Mouse (Mus musculus) left cerebral cortex, adult 18-20 months (tissue): Measurements from ENCODE around the gene Tmem125. TPM values are rescaled to one million over a fixed set of nuclear protein-coding genes. Genes with fewer than 3 reads are reported as not detected.

Source experiments
- DNase-seq, 2 experiments: peaks; one replicate each; pipeline ENCODE4 v3.0.0; 2021 to 2022; ENCODE audit warnings: low spot score in 2 of 2, mixed read lengths in 1 of 2
- long read RNA-seq, 2 experiments: library from polyadenylated mRNA; stranded (forward); transcript quantifications; one replicate each; pipeline ENCODE4 v2.0.0; 2021
- total RNA-seq, 2 experiments: library from RNA; stranded (reverse); gene quantifications; 2 replicates each; pipeline ENCODE4 v1.2.3; 2021

The Tmem125 gene
- 1 to 10 TPM; 5.0 to 5.3 TPM for total RNA-seq
- long read RNA-seq, experiment 1, transcript Tmem125-203 (2 exons, 717 nt): major isoform, 7 of 8 reads
- long read RNA-seq, experiment 1, partial matches to known transcripts: 0 of 8 reads
- long read RNA-seq, experiment 1, other reads (novel, unspliced or antisense): 1 of 8 reads
- long read RNA-seq, experiment 2, transcript Tmem125-203 (2 exons, 717 nt): major isoform, 5 of 7 reads
- long read RNA-seq, experiment 2, partial matches to known transcripts: 0 of 7 reads
- long read RNA-seq, experiment 2, other reads (novel, unspliced or antisense): 1 of 7 reads

DNA sequence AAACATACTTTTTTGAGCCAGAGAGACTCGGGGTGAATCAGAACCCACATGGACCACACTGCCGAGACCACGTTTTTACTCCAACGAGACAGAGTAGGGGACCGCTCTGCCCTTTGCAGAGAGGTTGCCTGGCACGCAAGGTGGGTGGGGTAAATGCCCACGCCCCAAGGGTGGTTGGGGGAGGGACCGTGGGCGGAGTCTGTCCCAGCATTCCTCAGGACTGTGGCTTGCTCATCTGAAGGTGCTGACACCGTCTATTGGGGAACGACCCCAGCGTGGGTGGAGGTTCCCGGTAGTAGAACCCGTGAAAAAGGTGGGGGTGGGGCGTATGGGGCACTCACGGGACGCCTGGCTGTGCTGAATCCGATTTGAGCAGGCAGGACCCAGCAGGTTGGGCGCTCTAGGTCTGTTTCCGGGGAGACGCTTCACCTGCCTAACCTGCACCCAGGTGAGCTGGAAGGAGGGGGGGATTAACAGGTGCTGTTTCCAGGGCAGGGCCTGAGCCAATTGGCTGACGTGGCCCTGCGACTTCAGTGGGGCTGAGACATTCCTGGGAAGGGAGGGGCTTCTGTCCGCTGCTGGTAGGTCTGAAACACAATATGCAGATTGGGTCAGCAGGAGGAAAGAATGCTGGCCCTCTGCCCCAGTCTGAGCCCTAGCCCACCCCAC is at the start of gene Tmem125:
Tmem125 (minus strand) TSS at position 453 of the 669 bp plus-strand sequence.
- DNase-seq: peak; percentile 8 to 39

DNA sequence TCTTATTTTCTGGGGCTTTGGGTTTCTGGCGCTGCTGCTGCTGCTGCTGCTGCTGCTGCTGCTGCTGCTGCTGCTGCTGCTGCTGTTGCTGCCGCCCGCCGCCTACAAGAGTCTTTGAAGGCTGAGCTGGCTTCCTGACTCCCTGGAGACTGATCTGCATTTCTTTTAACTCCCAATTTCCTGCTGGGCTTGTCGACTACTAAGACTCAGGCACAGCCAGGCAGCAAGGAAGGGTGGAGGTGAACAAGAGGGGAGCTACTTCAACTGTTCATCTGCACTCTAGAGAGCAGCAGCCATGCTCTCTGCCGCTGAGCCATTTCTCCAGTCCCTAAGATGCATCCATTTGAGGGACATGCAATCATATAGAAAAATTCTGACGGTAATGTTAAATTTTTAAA is 45.9 kb upstream of the Tmem125 start:
- no peak for DNase-seq

DNA sequence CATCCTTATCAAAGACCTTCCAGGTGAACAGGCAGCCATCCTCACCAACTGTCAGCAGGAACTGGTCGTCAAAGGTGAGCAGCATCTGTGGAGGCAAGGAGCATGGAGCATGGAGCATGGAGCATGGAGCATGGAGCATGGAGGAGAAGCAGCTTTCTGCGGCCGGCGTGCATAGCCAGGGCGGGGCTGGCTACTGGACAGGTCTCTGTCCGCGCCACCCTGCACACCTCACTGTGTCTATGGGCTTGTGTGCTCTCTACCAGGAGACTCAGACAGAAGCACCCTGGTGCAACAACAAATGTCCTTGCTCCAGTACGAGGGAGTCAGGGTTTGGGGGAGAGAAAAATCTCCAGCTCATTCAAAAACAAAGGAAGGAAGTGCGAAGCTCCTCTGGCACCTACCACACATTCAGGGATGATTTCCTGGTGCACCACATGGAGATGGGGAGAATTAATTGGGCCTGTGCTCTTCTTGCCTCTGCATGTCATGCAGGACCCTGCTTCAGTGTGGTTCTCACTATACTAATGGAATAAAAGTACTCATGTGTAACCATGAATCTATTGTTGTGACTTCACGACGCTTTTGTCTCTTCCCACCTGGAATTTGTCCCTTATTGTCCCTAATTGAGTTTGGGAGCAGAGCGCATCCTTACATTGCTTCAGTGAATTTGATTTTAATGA is 45.3 kb upstream of the Tmem125 start:
- DNase-seq: no peak

DNA sequence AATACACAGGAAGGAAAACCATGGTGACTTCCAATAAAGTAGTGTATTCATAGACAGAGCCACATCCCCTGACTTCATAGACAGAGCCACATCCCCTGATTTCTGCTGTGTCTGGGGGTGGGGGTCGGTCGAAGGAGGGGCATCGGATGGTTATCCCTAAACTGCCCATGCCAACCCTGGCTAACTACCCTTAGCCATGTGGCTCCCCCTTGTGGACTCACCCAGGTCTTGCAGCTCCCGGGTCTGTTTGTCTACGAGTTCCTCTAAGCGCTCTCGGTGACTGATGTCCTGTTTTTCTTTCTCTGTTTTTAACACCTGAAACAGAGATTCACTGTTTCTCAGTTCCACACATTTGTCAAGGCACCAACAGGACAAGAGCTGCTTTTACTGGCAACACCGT is 38.8 kb upstream of the Tmem125 start:
- DNase-seq: no peak

DNA sequence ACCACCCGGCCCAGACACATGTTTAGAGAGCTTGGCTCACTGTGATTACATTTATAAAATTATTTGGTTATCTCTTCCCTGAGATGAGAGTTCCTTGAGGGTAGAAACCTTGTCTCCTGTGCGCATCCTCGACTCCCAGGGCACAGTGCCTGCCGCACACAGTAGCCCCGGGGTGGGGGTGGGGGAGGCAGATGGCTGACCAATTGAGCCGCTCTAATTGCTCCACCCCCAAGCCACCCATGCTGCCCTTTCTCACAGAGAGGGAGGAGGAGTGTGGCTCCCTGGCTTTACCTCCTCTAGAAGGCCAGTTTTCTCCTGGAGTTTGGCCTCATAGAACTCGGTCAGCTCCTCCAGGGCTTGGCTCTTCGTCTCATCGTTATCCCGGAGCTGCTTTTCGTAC is 37.7 kb upstream of the Tmem125 start:
- DNase-seq: no peak

DNA sequence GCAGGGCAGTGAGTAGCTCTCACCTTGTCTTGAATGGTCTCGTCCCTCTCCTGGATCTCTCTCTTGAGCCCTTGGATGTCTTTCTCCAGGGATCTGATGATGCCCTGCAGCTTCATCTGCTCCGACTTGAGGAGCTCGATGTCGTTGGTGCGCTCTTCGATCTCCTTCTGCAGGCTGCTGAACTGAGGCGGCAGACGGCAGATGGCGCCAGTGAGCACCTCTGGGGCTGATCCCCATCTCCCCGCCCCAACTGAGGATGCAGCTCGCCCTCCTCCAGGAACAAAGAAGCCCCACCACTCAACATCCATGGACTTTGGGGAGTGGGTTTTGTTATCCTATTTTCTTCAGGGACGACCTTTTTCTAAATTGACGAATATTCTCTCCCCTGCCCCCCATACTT is 35.5 kb upstream of the Tmem125 start:
- DNase-seq: peak; percentile 44 to 65

DNA sequence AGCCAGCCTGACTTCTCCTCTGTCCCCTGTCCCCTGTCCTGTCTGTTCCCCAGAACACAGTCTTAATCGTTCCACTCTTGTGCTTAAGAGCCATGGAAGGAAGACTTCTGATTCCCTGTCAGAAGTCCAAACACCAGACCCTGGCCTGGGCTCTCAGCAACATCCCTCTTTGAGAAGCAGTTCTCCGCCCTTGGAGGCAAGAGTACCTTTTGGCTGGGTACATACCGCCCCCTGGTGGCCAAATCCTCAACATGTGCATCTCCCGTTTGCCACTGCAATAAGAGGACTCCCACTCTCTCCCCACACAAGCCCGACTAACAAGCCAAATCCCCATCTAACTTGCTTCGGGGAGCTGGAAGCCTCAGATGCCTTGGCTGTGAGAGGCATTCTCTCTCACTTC is 32.3 kb upstream of the Tmem125 start:
- peak; percentile 90 to 97 for DNase-seq

DNA sequence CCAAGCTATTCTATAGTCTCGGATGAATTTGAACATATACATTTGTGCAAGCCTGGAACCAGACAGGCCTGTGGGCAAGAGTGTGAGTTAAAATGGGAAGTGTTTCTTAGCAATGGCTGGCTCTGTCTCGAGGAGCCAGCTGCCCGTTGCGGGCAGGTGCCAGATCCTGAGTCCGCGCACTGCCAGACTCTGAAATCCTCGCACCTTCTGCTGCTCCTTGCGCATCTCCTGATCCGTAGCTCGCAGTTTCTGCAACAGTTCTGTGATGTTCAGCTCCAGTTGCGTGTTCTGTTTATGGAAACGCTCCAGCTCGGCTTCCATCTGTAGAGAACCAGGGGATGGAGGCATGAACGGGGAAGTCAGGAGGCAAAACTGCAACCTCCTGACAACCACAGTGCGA is 27.6 kb upstream of the Tmem125 start:
- peak; percentile 68 to 74 for DNase-seq

DNA sequence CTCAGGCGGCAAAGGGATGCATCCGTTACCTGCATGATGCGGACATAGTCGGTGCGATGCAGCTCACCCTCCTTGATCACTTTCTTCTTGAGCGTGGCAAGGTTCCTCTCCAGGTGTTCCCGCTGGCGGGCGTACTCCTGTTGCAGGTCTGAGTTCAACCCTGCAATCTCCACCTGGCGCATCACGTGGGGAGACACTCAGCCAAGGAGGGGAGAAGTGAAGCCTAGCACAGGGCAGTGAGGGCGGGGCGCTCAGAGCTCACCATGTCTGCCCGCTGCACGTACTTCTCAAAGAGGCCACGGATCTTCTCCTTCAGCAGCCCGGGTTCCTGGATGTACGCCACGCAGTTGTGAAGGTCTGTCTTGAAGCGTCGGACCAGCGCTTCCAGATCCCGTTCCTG is 25.5 kb upstream of the Tmem125 start:
- no peak for DNase-seq

DNA sequence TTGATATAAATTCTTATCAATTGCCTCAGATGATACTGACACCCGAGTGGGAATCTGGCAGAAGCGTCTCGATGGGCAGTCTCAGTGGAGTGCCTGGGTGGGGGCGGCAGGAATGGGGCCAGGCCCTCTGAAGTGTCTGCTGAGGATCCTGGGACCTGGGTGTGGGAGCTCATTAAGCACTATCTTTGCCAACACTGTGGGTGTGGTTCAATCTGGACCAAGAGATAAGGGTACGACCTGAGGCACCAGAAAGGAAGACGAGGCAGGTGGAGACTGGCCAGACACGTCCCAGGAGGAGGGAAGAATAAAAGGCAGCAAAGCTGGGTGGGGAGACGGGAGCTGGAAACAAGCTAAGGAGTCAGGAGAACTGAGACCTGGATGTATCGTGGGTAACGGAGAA is 24.9 kb upstream of the Tmem125 start:
- DNase-seq: no peak

DNA sequence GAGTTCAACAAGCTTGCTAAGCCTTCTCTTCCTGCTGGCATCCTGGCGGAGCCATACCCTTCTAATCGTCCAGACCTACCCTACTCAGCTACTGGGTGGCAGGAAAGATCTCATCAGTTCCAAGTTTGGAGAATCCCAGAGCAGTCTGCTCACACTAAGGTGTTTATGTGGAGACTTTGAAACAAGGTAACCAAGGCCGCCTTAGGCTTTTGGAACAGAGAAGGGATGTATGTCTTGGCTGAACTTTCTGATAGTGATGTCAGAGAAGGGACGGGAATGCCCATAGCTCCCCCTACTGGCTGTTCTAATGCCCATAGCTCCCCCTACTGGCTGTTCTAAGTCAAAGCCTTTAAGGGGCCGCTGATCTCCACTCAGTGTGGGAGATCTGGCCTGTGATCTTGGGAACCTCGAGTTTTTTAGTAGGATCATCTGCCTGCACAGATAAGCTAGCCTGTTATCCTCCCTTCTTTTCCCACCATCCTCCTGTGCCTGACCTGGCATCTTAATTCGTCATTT is 22.4 kb upstream of the Tmem125 start:
- DNase-seq: peak; percentile 44 to 65

DNA sequence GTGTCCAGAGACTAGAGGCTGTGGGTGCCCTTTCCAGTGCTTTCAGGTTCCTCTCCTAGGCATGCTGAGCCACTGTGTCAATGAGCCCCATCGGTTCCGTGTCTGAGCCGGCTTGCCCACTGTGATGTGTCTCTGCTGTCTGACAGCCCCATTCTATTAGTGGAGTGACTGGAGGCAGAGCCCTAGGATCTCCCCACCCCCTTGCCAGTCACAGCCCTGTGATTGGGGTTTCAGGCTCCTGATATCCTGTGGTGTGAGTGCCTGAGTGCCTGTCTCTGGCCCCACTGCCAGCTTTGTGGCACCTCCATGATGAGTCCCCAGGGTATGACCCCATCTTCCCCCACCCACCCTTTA is 21.1 kb upstream of the Tmem125 start:
- DNase-seq: no peak

DNA sequence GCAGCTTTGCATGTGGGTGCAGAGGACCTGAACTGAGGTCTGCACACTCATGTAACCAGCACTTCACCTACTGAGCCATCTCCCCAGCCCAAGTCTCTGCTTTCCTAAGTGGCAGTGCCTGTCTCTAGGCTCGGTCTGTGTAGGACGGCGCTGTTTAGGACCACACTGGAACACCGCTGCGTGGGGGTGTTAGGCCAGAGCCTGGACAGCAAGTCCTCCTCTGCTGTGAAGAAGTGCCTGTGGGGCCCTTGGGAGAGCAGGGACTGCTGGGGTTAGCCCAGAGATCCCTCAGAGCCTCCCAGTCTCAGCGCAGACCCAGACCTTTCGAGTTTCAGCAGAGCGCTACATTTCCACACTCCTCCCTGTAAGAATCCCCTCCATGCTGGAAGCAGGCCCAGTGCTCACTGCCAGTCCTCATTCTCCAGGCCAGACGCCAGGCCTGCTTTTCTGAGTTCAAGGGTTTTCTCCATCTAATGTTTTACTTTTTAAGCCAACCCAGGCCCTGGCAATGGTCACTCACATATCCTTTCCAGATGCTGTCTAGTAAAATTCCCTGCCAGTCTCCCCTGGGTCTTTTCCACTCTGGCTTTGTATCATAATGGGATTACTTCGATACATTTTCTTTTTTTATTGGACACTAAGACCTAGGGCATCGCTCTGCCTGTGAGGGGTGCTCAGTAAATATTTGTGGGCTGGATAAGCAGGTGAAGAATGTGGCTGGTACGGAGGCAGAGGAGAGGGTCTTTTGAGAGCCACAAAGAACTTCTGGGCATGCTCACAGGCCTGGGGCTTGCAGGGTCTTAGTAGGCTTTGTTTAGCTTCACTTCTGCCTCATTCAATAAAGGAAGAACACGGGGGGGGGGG is 20.4 kb upstream of the Tmem125 start:
- DNase-seq: no peak

DNA sequence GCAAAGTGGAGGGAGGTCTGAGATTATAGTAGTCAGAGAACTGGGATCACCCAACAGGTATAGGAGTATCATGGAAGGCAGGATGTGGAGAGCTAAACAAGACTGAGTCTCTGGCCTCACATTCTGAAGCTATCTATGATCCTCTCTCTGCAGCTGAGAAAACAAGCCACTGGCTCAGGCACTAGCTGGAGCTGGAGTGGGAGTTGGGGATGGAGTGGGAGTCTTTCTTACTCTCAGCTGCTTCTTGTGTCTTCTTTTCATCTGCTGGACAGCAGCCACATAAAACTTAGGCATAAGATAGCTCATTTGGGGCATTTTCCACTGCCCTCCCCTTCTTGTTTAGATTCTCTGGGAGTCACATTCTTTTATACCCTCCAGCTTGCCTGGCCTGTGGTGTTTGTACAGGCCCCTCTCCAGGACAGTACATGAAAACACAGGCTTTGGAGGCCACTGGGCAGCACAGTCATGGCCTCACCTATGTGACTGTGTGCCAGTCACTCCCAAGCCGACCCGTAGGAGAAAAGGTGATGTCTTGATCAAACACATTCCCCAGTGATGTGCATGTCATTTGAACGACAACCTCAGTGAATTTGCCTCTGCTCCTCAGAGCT is 9.3 kb upstream of the Tmem125 start:
- DNase-seq: peak; percentile 30 to 45

DNA sequence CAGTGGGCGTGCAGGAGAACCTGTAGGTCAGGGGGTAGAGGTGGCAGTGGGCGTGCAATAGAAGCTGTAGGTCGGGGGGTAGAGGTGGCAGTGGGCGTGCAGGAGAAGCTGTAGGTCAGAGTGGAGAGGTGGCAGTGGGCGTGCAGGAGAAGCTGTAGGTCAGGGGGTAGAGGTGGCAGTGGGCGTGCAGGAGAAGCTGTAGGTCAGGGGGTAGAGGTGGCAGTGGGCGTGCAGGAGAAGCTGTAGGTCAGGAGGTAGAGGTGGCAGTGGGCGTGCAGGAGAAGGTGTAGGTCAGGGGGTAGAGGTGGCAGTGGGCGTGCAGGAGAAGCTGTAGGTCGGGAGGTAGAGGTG is 4.3 kb upstream of the Tmem125 start:
- DNase-seq: peak; percentile 17 to 21

DNA sequence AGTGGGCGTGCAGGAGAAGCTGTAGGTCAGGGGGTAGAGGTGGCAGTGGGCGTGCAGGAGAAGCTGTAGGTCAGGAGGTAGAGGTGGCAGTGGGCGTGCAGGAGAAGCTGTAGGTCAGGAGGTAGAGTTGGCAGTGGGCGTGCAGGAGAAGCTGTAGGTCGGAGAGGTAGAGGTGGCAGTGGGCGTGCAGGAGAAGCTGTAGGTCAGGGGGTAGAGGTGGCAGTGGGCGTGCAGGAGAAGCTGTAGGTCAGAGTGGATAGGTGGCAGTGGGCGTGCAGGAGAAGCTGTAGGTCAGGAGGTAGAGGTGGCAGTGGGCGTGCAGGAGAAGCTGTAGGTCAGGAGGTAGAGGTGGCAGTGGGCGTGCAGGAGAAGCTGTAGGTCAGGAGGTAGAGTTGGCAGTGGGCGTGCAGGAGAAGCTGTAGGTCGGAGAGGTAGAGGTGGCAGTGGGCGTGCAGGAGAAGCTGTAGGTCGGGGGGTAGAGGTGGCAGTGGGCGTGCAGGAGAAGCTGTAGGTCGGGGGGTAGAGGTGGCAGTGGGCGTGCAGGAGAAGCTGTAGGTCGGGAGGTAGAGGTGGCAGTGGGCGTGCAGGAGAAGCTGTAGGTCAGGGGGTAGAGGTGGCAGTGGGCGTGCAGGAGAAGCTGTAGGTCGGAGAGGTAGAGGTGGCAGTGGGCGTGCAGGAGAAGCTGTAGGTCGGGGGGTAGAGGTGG is 3.7 kb upstream of the Tmem125 start:
- peak; percentile 67 to 71 for DNase-seq

DNA sequence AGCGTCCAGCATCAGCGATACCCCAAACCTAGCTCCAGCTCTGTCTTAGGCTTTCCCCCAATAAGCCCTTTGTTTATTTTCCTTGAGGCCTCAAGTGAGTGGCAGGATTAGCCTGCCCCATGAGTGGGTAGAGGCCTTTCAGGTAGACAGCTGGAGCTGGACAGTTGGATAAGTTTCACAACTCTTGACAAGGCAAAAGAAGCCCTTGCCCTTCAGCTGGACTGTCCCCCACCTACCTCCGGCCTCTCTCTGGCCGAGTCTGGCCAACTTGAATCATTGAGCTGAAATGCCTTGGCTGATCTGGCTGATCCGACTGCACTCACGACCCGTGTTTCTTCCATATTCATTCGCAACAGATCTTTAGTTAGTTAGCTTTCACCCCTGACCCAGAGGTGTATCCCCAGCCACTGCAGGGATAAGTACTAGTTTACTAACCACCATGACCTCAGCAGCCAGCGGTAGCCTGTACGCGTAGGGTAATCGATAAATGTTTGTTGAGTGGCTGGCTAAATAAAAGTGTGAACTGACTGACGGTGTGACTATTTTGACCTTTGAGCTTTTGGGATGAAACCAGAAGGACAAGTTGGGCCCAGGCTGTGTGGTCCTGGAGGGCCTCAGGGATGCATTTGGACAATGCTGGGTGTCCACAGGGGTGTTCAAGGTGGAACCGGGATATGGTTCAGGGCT is 740 bp upstream of the Tmem125 start:
- DNase-seq: no peak

DNA sequence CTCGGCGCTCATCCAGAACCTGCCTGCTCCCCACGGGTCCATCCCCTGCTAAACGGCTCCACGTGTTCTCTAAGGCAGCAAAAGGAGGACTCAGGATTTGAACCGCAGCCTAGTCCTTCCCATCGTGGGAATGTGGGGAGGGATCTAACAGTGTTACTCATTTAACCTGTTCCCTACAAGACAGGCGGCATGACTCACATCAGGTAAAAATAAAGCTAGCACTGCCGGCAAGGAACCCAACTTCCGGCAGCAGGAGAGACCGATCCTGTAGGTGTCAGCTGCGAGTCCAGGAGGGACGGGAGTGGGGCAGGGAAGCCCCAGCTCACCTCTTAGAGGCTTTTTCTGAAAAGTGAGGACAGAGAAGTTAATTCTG is 700 bp downstream of the Tmem125 start:
- peak; percentile 48 to 53 for DNase-seq

DNA sequence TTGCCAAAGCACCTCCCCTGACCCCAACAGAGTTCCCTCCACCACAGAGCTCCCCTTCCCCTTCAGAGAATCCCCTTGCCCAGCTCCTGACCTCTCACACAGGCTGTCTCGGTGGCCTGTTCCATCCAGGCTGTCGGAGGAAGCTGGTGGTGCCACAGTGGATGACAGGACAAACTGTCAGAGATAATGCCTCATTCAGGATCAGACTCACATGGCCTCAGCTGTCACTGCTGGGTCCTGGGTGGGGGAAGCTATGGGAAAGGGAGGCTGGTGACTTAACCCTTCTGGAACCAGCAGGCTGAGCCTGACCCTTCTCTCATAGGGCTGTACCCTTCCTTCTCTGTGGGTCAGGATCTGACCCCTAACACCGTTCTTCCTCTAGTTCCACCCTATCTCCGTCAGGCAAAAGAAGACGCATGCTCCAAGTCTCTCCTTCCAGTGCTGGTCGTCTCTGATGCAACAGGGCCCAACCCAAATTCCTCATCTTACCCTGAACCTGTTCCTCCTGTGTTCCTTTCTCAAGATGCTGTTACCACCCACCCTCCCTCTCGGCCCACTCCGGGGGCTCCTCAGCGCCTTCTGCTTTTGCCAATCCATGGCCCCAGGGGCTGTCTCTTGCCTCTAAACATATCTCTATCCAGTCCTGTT is 1.2 kb downstream of the Tmem125 start:
- peak in 1 of 2 experiments; percentile 15 for DNase-seq
